Mouse (Mus musculus): ENCODE data around the gene Sec31b.

The Sec31b gene

GRCm38 (mm10) chr19:44513054-44513833 lies 32.4 kb downstream of the Sec31b start:
- no peak for TF ChIP-seq GATA4 (IDR thresholded peaks at IDR 0.05; ENCODE audit: insufficient replicate concordance, low read length)

- no peak for TF ChIP-seq GATA4 (IDR thresholded peaks at IDR 0.05; ENCODE audit: insufficient replicate concordance, low read length)
Measured at GRCm38 (mm10) chr19:44512601-44513000, 33.1 kb downstream of the Sec31b start.

GRCm38 (mm10) chr19:44511451-44512231 lies 34.0 kb downstream of the Sec31b start:
- TF ChIP-seq GATA4 (IDR thresholded peaks at IDR 0.05; ENCODE audit: insufficient replicate concordance, low read length), result no peak

- no peak for TF ChIP-seq GATA4 (IDR thresholded peaks at IDR 0.05; ENCODE audit: insufficient replicate concordance, low read length)
Measured at GRCm38 (mm10) chr19:44510534-44511175, 35.0 kb downstream of the Sec31b start.

GRCm38 (mm10) chr19:44502741-44503140 lies 42.9 kb downstream of the Sec31b start:
- no peak for TF ChIP-seq GATA4 (IDR thresholded peaks at IDR 0.05; ENCODE audit: insufficient replicate concordance, low read length)

- no peak for TF ChIP-seq GATA4 (IDR thresholded peaks at IDR 0.05; ENCODE audit: insufficient replicate concordance, low read length)
Measured at GRCm38 (mm10) chr19:44501925-44502324, 43.7 kb downstream of the Sec31b start.

- TF ChIP-seq GATA4 (IDR thresholded peaks at IDR 0.05; ENCODE audit: insufficient replicate concordance, low read length), result no peak
Measured at GRCm38 (mm10) chr19:44500240-44500639, 45.4 kb downstream of the Sec31b start.

GRCm38 (mm10) chr19:44498936-44499335 lies 46.7 kb downstream of the Sec31b start:
- TF ChIP-seq GATA4 (IDR thresholded peaks at IDR 0.05; ENCODE audit: insufficient replicate concordance, low read length), result no peak

- no peak for TF ChIP-seq GATA4 (IDR thresholded peaks at IDR 0.05; ENCODE audit: insufficient replicate concordance, low read length)
Measured at GRCm38 (mm10) chr19:44496941-44497340, 48.7 kb downstream of the Sec31b start.

- no peak for TF ChIP-seq GATA4 (IDR thresholded peaks at IDR 0.05; ENCODE audit: insufficient replicate concordance, low read length)
Measured at GRCm38 (mm10) chr19:44496511-44496910, 49.2 kb downstream of the Sec31b start.

- no peak for TF ChIP-seq GATA4 (IDR thresholded peaks at IDR 0.05; ENCODE audit: insufficient replicate concordance, low read length)
Measured at GRCm38 (mm10) chr19:44493128-44493527, 52.5 kb downstream of the Sec31b start, which contains the start of gene Wnt8b. Gene Wnt8b (plus strand): TSS chr19:44493472.

- no peak for TF ChIP-seq GATA4 (IDR thresholded peaks at IDR 0.05; ENCODE audit: insufficient replicate concordance, low read length)
Measured at GRCm38 (mm10) chr19:44487266-44487665, 58.4 kb downstream of the Sec31b start.

GRCm38 (mm10) chr19:44476541-44476940 lies 69.1 kb downstream of the Sec31b start:
- TF ChIP-seq GATA4 (IDR thresholded peaks at IDR 0.05; ENCODE audit: insufficient replicate concordance, low read length), result no peak

GRCm38 (mm10) chr19:44475268-44475667 lies 70.4 kb downstream of the Sec31b start:
- no peak for TF ChIP-seq GATA4 (IDR thresholded peaks at IDR 0.05; ENCODE audit: insufficient replicate concordance, low read length)

- TF ChIP-seq GATA4 (IDR thresholded peaks at IDR 0.05; ENCODE audit: insufficient replicate concordance, low read length), result no peak
Measured at GRCm38 (mm10) chr19:44474158-44474557, 71.5 kb downstream of the Sec31b start.
